In the genomic region with DNA sequence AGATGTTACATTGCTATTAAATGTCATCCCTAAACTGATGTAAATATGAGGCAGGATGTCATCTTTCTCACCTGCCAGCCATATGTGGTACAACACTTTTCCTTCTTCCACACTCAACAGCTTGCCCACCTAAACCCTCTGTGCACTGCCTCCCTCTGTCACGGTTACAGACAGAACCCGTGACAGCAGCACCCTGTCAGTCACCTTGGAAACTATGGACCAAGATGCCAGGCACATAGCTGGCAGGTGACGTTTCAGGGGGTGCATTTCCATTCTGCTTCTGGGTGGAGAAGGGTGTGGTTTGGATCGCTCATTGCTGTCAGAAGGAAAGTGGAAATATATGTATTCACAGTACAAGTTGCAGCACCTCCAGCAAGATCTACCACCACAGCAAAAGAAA, we compare ENCODE assay signal across 20 mouse cellular contexts.
A peak's percentile ranks its signal among the peaks of the same experiment; 100 is the strongest.
DNase-seq lines count a peak whose midpoint lies in the region; ATAC-seq and TF ChIP-seq lines count a peak whose summit lies in the region.
"Had no signal": no experiment of that assay in that cellular context is flagged by ENCODE, and none has a peak within 500 bp of the region (broad histone marks: within the 10 kb centered on the region; RNA-seq: fewer than 3 reads in every experiment).

No protein-coding gene starts in this region.

- no peaks in the 10 kb centered on the region for H3K36me3 ChIP-seq in forebrain, embryonic 16.5 days (ENCODE audit: control insufficient read depth, insufficient read depth)
- no peaks in the 10 kb centered on the region for H3K36me3 ChIP-seq in forebrain, embryonic 13.5 days (ENCODE audit: poor library complexity, severe bottlenecking)
- no peaks in the 10 kb centered on the region for H3K36me3 ChIP-seq in CH12.LX (replicated peaks in 1 of 2; ENCODE audit: control insufficient read depth in 1 of 2, insufficient read depth in 1 of 2, low read length in 1 of 2)
- H3K36me3 ChIP-seq in hindbrain, embryonic 12.5 days: no peaks in the 10 kb centered on the region
- H3K36me3 ChIP-seq: embryonic facial prominence, embryonic 13.5 days; heart, embryonic 13.5 days; hindbrain, embryonic 13.5 days; intestine, embryonic 15.5 days had no signal

- WGBS in forebrain, embryonic 16.5 days: 69% methylated on average over 4 of the region's 4 CpGs
- WGBS in forebrain, embryonic 13.5 days: 79% methylated on average over 4 of the region's 4 CpGs
- 85% methylated on average over 4 of the region's 4 CpGs for whole genome bisulfite sequencing in hindbrain, embryonic 12.5 days

- no peak for TF ChIP-seq CTCF in layer of hippocampus, adult 2 months (conservative IDR thresholded peaks at IDR 0.05)
- no peak for TF ChIP-seq CTCF in CH12.LX (conservative IDR thresholded peaks at IDR 0.05 in 1 of 2, IDR thresholded peaks at IDR 0.05 in 1 of 2; ENCODE audit: low read depth in 2 of 2, low read length in 2 of 2)
- TF ChIP-seq CTCF in brain, embryonic 14.5 days (IDR thresholded peaks at IDR 0.05; ENCODE audit: borderline replicate concordance, extremely low read depth, insufficient read depth, insufficient read length): no peak

- no peak for TF ChIP-seq EP300 in CH12.LX (IDR thresholded peaks at IDR 0.05; ENCODE audit: low read length)

- no peaks in the 10 kb centered on the region for H3K27me3 ChIP-seq in forebrain, embryonic 16.5 days (replicated peaks; ENCODE audit: control insufficient read depth, insufficient read depth, low read length)
- H3K27me3 ChIP-seq in forebrain, embryonic 13.5 days: no peaks in the 10 kb centered on the region
- H3K27me3 ChIP-seq in CH12.LX (replicated peaks): no peaks in the 10 kb centered on the region
- H3K27me3 ChIP-seq in hindbrain, embryonic 12.5 days: no peaks in the 10 kb centered on the region
- H3K27me3 ChIP-seq: embryonic facial prominence, embryonic 13.5 days; heart, embryonic 13.5 days; hindbrain, embryonic 13.5 days; intestine, embryonic 15.5 days had no signal

- no peak overlapping the region for H3K4me3 ChIP-seq in forebrain, embryonic 16.5 days (replicated peaks; ENCODE audit: low read length)
- H3K4me3 ChIP-seq in forebrain, embryonic 13.5 days: no peak overlapping the region
- no peak overlapping the region for H3K4me3 ChIP-seq in layer of hippocampus, adult 2 months
- H3K4me3 ChIP-seq in CH12.LX (replicated peaks in 1 of 3; ENCODE audit: low read depth in 2 of 3, low read length in 2 of 3, poor library complexity in 1 of 3): no peak overlapping the region
- H3K4me3 ChIP-seq in hindbrain, embryonic 12.5 days: no peak overlapping the region
- H3K4me3 ChIP-seq: embryonic facial prominence, embryonic 13.5 days; gastrocnemius, adult 2 months; heart, embryonic 13.5 days; hindbrain, embryonic 13.5 days; intestine, embryonic 15.5 days had no signal

- TF ChIP-seq RAD21 in CH12.LX (IDR thresholded peaks at IDR 0.05; ENCODE audit: low read depth, low read length): no peak

- dilution Hi-C loops in CH12.LX (cut with MboI; ENCODE audit: extremely low pct_ligation_motif_present, extremely low pct_unique_long_range_greater_than_20kb, low sequenced_read_pairs): no loop called here

- H3K79me2 ChIP-seq in CH12.LX (replicated peaks; ENCODE audit: control insufficient read depth, extremely low read depth, insufficient read depth, poor library complexity, severe bottlenecking): no peaks in the 10 kb centered on the region

- H3K4me1 ChIP-seq in forebrain, embryonic 16.5 days (replicated peaks; ENCODE audit: control insufficient read depth, insufficient read depth, low read length): 0 out of 2 replicates have a peak, but pooled peaks cover 2% of the 10 kb centered on the region
- no peaks in the 10 kb centered on the region for H3K4me1 ChIP-seq in forebrain, embryonic 13.5 days
- peaks cover 3 to 7% of the 10 kb centered on the region in 2 experiments; a peak in 3 of 4 replicates for H3K4me1 ChIP-seq in CH12.LX (ENCODE audit: control insufficient read depth in 1 of 2, insufficient read depth in 2 of 2)
- H3K4me1 ChIP-seq in hindbrain, embryonic 12.5 days: no peaks in the 10 kb centered on the region
- H3K4me1 ChIP-seq: embryonic facial prominence, embryonic 13.5 days; hindbrain, embryonic 13.5 days; intestine, embryonic 15.5 days had no signal

- in situ Hi-C loops in CH12.LX (cut with MboI; ENCODE audit: low pct_ligation_motif_present, low pct_unique_long_range_greater_than_20kb, low sequenced_read_pairs): loop anchor here (10.0 kb wide), 1 partner anchor 48 kb away; no protein-coding TSS in a partner anchor

- H3K27ac ChIP-seq in forebrain, embryonic 16.5 days (ENCODE audit: low read length): no peak overlapping the region
- H3K27ac ChIP-seq in forebrain, embryonic 13.5 days: no peak overlapping the region
- H3K27ac ChIP-seq in layer of hippocampus, adult 2 months: peak overlapping the region; percentile 51; the same call in 1 of the 2 replicates
- no peak overlapping the region for H3K27ac ChIP-seq in CH12.LX (ENCODE audit: insufficient read depth, low read depth)
- no peak overlapping the region for H3K27ac ChIP-seq in hindbrain, embryonic 12.5 days
- H3K27ac ChIP-seq: embryonic facial prominence, embryonic 13.5 days; gastrocnemius, adult 2 months; heart, embryonic 13.5 days; hindbrain, embryonic 13.5 days; intestine, embryonic 15.5 days had no signal

- ATAC-seq in forebrain, embryonic 16.5 days: peak; percentile 68
- no peak for ATAC-seq in forebrain, embryonic 13.5 days
- no peak for ATAC-seq in hindbrain, embryonic 12.5 days (ENCODE audit: low FRiP score)
- ATAC-seq: intestine, embryonic 15.5 days had no signal

- no peak for TF ChIP-seq POLR2A in CH12.LX (IDR thresholded peaks at IDR 0.05; ENCODE audit: low read depth, low read length)
- no peak for TF ChIP-seq POLR2A in brain, embryonic 14.5 days (IDR thresholded peaks at IDR 0.05; ENCODE audit: borderline replicate concordance, extremely low read depth, insufficient read depth, insufficient read length, poor library complexity, severe bottlenecking)

- DNase-seq in layer of hippocampus, adult 2 months (ENCODE audit: low spot score in 2 of 2): no peak
- DNase-seq in layer of hippocampus, adult 11-12 months (ENCODE audit: low spot score): no peak
- DNase-seq in CH12.LX (ENCODE audit: extremely low read depth): no peak
- DNase-seq in brain, embryonic 14.5 days (ENCODE audit: low read depth): peak; percentile 25
- DNase-seq: adrenal gland, adult 2 months; adrenal gland, postnatal 25 days; cerebellum, adult 11 months; cerebellum, adult 9-10 months; cerebellum, postnatal 36 days; gastrocnemius, adult 2 months; gastrocnemius, postnatal 25 days; heart, postnatal 36 days; kidney, adult 18-20 months had no signal

- no peak overlapping the region for H3K4me2 ChIP-seq in forebrain, embryonic 16.5 days (ENCODE audit: low read length)
- H3K4me2 ChIP-seq in forebrain, embryonic 13.5 days: no peak overlapping the region
- H3K4me2 ChIP-seq in CH12.LX (ENCODE audit: insufficient read depth, low read depth, poor library complexity, severe bottlenecking): 0 out of 2 replicates have a peak overlapping the region, but pooled peaks have one; percentile 4
- H3K4me2 ChIP-seq in hindbrain, embryonic 12.5 days (replicated peaks): no peak overlapping the region
- H3K4me2 ChIP-seq: embryonic facial prominence, embryonic 13.5 days; heart, embryonic 13.5 days; hindbrain, embryonic 13.5 days; intestine, embryonic 15.5 days had no signal

- H3K9ac ChIP-seq in forebrain, embryonic 16.5 days (replicated peaks; ENCODE audit: low read depth, low read length): no peak overlapping the region
- H3K9ac ChIP-seq in forebrain, embryonic 13.5 days: no peak overlapping the region
- H3K9ac ChIP-seq in CH12.LX (ENCODE audit: insufficient read depth, low read depth): no peak overlapping the region
- no peak overlapping the region for H3K9ac ChIP-seq in hindbrain, embryonic 12.5 days
- H3K9ac ChIP-seq: embryonic facial prominence, embryonic 13.5 days; heart, embryonic 13.5 days; hindbrain, embryonic 13.5 days; intestine, embryonic 15.5 days had no signal

- H3K9me3 ChIP-seq in forebrain, embryonic 16.5 days (ENCODE audit: control insufficient read depth, low read length): no peaks in the 10 kb centered on the region
- H3K9me3 ChIP-seq in forebrain, embryonic 13.5 days (replicated peaks): no peaks in the 10 kb centered on the region
- no peaks in the 10 kb centered on the region for H3K9me3 ChIP-seq in CH12.LX (replicated peaks; ENCODE audit: low read length)
- H3K9me3 ChIP-seq in hindbrain, embryonic 12.5 days (replicated peaks): no peaks in the 10 kb centered on the region
- H3K9me3 ChIP-seq: embryonic facial prominence, embryonic 13.5 days; heart, embryonic 13.5 days; hindbrain, embryonic 13.5 days; intestine, embryonic 15.5 days had no signal

TF ChIP-seq in CH12.LX, 34 proteins besides CTCF, POLR2A, EP300 and RAD21:
- TF ChIP-seq JUN (IDR thresholded peaks at IDR 0.05; ENCODE audit: insufficient read depth, low read depth, low read length) (no peak), TCF12 (IDR thresholded peaks at IDR 0.05; ENCODE audit: low read depth, low read length) (no peak), SMC3 (IDR thresholded peaks at IDR 0.05; ENCODE audit: low read depth, low read length) (no peak), KAT2A (IDR thresholded peaks at IDR 0.05; ENCODE audit: insufficient replicate concordance, low read length) (no peak), E2F4 (IDR thresholded peaks at IDR 0.05; ENCODE audit: insufficient replicate concordance, low read depth, low read length) (no peak), MAZ (IDR thresholded peaks at IDR 0.05; ENCODE audit: low read depth, low read length) (no peak), ZNF384 (IDR thresholded peaks at IDR 0.05; ENCODE audit: low read depth, low read length) (no peak), TBP (conservative IDR thresholded peaks at IDR 0.05; ENCODE audit: low read depth, low read length) (no peak), MAX (IDR thresholded peaks at IDR 0.05; ENCODE audit: low read length) (no peak), IRF4 (IDR thresholded peaks at IDR 0.05; ENCODE audit: low read depth, low read length) (no peak), NRF1 (IDR thresholded peaks at IDR 0.05; ENCODE audit: low read depth, low read length) (no peak), MAFK (IDR thresholded peaks at IDR 0.05; ENCODE audit: insufficient replicate concordance, low read length) (no peak), ZMIZ1 (IDR thresholded peaks at IDR 0.05; ENCODE audit: low read depth, low read length) (no peak), ELF1 (IDR thresholded peaks at IDR 0.05; ENCODE audit: low read depth, low read length) (no peak), RCOR1 (conservative IDR thresholded peaks at IDR 0.05; ENCODE audit: low read depth, low read length) (no peak), BHLHE40 (IDR thresholded peaks at IDR 0.05; ENCODE audit: low read depth, low read length) (no peak), PAX5 (IDR thresholded peaks at IDR 0.05; ENCODE audit: low read length) (no peak), UBTF (IDR thresholded peaks at IDR 0.05; ENCODE audit: low read depth, low read length) (no peak), ZKSCAN1 (IDR thresholded peaks at IDR 0.05; ENCODE audit: borderline replicate concordance, low read depth, low read length) (no peak), MYC (IDR thresholded peaks at IDR 0.05; ENCODE audit: low read depth, low read length) (no peak)
